Mouse (Mus musculus): ENCODE results near the gene Dgkk. TPM values are rescaled to one million over a fixed set of nuclear protein-coding genes. Genes with fewer than 3 reads are reported as not detected.
"Not testable (repeated sequence)": the region's sequence is repeated elsewhere in the genome, so short reads cannot be mapped to it uniquely, and the experiment has no call there.

Dgkk gene
- 0.20 and 0.80 TPM in 2 replicates for polyA plus RNA-seq (2012; rRNA removed)

DNA sequence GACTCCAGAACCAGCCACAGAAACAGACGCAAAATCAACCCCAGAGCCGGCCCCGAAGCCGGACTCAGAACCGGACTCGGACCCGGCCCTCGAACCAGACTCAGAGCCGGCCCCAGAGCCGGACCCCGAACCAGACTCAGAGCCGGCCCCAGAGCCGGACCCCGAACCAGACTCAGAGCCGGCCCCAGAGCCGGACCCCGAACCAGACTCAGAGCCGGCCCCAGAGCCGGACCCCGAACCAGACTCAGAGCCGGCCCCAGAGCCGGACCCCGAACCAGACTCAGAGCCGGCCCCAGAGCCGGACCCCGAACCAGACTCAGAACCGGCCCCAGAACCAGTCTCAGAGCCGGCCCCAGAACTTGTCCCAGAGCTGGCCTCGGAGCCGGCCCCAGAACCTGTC lies at the start of gene Dgkk:
TSS of gene Dgkk (plus strand) at position 301 of the 400 bp plus-strand sequence.
- DNase-seq (ENCODE audit: low read depth): not testable (repeated sequence)

DNA sequence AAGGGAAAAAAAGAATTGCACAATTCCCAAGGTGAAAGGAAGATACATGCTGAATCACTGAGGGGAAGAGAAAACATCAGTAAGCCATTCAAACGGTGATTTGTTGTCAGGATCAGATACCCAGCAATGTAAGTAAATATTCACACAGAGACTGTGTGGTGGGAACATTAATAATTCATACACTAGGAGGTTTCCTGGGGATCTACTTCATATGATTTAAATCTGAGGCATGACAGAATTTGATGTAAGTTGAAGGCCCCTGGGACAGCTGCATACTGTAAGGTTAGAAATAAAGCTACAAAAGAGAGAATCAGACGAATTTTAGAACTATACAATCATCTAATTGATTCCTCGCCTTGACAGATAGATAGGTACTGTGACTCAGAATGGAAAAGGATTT lies 45.1 kb upstream of the Dgkk start:
- no peak for DNase-seq (ENCODE audit: low read depth)

DNA sequence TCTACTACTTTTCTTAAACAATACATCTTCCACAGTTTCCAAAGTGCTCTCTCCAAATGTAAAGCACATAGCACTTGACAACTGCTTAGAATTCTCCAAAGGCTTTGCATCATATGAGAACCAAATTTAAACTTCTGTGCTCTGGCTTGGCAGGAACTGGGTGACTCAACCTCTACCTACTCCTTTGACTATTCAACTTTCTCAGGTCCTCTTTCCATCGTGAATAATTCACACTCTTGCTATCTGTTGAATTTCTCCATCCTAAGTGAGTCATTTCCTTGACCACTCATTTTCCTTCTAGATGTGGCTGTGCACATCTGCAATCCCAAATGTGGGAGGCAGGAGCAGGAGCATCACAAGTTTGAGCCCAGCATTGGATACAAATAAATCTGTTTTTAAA lies 28.4 kb upstream of the Dgkk start:
- no peak for DNase-seq (ENCODE audit: low read depth)

DNA sequence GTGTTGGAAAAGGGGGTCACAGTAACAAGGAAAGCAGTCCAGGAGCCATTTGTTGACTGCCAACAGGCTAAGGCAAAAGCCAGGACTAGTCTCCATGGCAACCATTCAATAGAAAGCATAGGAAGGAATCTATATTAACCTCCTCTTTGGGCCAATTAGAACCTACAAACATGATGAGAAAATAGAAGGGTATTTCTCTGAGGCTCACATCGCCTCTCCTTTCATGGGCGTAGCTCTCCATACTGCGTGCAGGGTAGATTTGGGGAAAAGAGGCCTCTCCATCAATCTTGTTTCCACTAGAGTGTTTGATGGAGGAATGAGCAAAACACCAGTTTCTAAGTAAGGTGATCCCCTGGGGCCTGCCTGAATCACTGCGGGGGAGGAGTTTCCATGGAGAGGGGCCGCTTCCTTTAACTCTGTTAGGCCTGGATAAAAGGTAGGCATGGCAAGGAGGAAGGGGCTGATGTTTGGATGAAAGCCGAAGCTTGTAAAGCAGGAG lies 27.5 kb upstream of the Dgkk start:
- no peak for DNase-seq (ENCODE audit: low read depth)

DNA sequence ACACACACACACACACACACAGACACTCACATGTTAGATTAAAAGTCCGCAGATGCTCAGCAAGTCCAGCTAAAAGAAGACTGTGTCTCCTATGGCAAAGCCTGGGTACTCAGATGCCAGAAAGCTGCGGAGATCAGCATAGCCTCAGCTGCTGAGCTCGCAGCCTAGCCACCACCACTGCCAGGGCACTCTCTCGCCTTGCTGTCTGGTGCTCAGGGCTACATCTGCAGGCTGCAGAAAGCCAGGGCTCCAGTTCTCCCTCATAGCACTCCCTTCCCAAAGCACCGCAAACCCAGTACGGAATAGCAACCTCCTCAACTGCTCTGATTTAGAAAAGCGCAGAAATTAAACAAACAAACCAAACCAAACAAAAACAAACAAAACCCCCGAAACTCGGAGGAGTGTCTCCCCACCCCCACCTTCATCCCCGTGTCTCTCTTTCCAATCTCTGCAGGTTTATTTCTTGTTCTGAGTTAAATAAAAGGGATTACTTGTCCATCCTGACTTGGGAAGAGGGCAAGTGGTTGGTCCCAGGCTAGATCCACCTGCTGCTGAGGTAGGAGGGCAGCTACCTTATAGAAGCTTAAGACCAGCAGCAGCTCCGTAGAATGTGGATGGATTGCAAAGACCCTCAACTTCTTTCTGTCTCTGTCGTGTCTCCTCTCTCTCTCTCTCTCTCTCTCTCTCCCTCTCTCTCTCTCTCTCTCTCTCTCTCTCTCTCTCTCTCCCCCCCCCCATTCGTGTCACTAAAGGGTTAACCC lies 1.4 kb upstream of the Dgkk start:
- no peak for DNase-seq (ENCODE audit: low read depth)

DNA sequence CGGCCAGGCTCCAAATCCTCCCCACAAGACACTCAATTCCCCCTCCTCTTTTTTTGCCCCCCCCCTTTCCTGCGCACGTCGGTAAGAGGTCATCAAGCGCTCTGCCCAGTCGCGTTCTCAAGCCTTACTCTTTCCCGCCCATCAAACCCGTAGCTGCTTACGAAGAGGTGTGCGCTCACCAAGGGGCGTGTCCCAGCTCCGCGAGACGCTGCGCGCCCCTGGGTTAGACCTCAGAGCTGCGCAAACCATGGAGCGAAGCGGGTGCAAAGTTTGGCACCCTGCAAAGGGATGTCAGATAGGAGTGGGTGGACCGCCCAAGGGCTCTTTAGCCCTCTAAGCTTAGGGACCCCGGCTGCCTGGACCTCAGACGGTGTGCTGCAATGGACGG lies 862 bp upstream of the Dgkk start:
- no peak for DNase-seq (ENCODE audit: low read depth)

DNA sequence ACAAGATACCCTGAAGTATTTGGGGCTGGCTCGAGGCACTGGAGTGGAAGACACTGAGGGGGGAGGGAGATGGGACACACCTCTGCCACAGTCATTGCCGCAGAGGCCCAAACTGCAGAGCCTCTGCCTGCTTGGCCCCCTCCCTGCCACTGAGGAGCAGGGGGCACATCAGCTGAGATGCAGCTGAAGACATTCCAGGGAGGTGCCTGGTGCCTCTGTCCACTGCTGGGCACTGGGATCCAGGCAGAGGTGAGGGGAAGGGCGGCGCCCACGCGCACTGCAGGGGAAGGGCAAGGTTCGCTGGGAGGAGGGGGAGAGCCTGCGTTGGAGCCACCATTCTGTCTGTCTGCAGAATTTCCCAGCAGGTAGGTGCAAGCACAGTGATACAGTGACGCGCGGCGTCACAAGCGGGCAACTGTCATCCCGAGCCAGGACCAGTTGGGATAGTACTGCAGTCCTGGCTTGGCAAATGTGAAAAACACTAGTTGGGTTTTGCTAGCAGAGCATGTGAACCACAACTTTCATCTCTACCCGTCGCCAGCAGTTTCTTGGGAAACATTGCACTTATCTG lies 948 bp downstream of the Dgkk start:
- DNase-seq (ENCODE audit: low read depth): no peak

DNA sequence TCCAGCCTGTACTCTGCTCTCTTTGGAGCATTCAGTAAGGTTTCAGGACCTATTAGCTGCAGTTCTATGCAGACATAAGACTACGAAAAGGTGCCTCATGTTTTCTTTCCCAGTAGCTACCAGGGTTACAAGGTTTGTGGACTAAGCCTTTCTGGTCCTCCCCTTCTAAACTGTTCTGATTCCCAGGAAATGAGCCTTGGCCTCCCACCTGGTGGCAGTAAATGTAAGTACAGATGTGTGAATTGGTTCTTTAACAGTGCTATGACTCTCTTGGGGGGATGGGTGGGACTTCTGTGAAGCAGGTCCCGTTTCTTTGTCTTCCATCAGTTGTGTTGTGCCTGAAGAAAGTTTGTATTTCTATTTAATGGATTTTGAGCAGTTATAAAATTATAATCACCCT lies 53.4 kb downstream of the Dgkk start:
- no peak for DNase-seq (ENCODE audit: low read depth)

DNA sequence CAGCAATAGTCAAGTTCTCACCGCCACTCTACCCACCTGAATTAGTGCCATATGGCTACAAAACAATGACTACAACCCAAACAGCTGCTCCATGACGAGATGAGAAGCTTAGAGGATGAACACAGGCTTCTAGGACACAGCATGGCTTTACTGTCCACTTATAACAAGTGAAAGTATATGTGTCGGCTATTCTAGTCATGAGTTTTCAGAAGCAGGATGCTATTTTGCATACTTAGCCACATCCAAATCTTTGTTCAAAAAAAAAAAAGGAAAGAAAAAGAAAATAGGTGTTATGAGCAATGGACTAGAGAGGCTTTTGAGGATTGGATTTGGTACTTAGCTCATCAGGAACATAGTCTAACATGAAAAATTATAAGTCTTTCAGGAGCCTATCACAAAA lies 74.4 kb downstream of the Dgkk start:
- no peak for DNase-seq (ENCODE audit: low read depth)

DNA sequence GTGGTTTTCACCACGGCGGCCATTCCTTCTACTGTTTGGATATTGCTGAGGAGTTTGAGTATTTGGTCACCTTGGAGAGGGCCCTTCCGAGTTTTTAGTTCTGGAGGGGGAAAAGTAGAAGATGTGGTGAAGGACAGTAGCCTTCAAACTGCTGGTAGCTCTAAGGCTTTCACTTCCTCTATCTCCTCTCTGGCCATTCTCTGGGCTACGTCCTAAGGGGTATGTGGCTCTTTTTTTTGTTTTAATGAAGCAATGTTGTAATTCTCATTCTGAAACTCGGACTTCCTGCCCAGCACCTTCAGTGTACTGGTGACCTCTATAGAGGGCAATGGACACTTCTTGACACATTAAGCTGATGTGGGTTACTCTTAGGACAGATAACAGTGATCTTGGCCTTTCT lies 75.0 kb downstream of the Dgkk start:
- no peak for DNase-seq (ENCODE audit: low read depth)

DNA sequence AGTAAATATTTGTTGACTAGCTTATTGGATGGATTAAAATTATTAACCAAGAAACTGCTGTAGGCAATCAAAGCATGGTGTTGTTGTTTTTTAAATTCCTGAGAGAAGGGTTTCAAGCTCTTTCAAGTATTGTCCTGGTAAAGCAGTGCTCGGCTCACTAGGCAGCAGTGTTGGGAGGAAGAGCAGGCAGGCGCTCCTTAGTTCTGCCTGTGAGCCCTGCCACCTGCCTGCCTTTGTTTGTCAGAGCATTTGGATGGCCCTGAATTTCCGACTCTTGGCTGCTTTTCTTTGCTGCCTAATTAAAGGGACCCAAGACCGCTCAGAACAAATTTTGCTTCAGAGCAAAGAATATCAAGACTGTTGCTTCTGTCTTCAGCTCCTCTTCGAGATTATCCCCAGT lies 114.8 kb downstream of the Dgkk start:
- DNase-seq (ENCODE audit: low read depth): no peak

DNA sequence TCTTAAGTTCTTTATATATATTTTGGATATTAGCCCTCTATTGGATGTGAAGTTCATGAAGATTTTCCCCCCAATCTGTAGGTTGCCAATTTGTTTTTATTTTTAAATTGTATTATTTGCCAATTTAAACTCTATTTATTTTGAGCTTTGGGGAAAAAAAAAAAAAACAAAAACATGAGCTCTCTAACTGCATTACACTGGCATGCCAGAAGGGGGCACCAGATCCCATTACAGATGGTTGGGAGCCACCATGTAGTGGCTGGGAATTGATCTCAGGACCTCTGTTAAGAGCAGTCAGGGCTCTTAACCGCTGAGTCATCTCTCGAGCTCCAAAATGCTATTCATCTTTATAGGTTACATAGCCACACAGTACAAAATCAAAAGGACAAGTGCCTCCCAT lies 131.9 kb downstream of the Dgkk start:
- no peak for DNase-seq (ENCODE audit: low read depth)

DNA sequence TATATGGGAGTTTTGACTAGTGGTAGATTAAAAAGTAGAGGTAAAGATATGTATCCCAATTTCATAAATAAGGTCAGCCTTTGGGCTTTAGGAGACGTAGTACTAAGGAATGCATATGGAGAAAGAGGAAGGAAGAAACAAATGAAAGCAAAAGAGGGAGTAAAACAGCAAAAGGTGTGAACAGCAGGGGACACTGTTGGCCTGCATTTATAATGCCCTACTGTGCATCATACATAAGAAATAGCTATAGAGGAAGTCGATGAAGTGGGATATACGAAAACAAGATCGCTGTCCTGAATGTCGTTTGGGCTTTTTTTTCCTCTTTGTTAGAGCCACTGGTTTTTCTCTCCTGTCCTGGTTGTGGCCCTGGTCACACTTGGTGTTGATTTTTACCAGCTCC lies 143.1 kb downstream of the Dgkk start:
- no peak for DNase-seq (ENCODE audit: low read depth)

DNA sequence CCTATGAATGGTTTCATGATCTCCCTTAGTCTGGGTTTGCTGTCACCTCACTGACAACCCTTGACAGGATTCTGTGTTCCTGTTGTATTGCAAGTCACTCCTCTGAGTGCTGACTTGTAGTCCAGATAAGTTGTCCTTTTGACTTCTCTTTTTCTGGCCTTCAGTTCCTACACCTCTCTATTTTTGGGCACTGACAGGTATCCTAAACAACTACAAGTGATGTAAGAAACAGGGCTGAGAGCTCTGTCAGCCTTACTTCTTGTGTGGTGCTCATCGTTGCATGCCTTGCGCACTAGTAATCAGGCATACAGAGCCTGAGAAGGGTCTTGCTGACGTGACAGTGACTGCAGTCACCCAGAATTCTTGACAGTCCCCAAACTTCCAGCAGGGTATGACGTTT lies 147.1 kb downstream of the Dgkk start:
- no peak for DNase-seq (ENCODE audit: low read depth)

DNA sequence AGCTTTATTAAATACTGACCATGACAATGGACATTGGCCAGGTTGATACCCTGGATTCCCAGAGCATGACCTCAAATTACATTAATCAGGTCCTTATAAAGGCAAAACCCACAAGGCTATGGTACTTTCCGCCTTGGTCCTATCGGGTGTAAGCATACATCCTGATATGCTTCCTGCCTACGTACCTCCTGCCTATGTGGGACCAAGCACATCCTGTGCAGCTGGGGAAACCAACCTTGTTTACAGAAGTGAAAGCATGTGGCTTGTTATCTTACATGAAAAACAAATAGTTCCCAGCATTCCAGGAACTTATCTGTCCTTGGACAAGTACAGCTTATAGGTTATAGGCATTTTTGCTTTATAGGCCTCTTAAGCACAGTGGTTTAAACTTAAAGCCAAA lies 189.5 kb downstream of the Dgkk start:
- DNase-seq (ENCODE audit: low read depth): no peak

DNA sequence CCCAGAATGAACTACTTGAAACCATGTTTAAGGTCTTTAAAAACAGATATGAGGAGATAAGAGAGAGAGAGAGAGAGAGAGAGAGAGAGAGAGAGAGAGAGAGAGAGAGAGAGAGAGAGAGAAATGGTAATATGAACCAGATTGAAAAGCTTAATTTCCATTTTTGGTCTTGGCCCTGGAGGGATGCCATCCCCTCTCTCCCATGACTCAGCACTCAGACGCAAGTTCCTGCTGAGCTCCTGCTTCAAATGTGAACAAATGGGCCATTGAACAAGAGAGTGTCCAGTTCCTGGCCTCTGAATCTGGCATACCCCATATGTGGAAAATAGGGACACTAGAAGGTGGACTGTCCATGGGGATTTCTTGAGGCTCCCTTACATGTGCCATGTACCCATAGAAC lies 192.8 kb downstream of the Dgkk start:
- DNase-seq (ENCODE audit: low read depth): no peak

DNA sequence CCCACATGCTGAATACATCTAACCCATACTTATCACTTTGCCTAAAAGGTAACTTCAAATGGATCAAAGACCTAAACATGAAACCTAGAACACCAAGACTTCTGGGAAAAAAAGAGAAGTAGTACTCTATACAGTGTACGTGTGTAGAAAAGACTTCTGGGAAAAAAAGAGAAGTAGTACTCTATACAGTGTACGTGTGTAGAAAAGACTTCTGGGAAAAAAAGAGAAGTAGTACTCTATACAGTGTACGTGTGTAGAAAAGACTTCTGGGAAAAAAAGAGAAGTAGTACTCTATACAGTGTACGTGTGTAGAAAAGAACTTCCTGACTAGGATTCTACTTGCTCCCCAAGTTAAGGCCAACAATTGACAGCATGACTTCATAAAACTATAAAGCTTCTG lies 204.8 kb downstream of the Dgkk start:
- not testable (repeated sequence) for DNase-seq (ENCODE audit: low read depth)
